Mouse (Mus musculus) G1E (cell line): ENCODE data around the gene Epb41l3. TPM values are rescaled to one million over a fixed set of nuclear protein-coding genes. Genes with fewer than 3 reads are reported as not detected.

Experiments
- ATAC-seq: 2 replicates; pipeline ENCODE4 v1.8.0; 2016; ENCODE audit warnings: mild to moderate bottlenecking; ENCODE audit not compliant: insufficient number of reproducible peaks, poor library complexity, low FRiP score, severe bottlenecking; ENCODE audit errors: extremely low read depth
- DNase-seq: peaks from one replicate; pipeline ENCODE4 v3.0.0; 2012; ENCODE audit warnings: low spot score
- H3K27me3 ChIP-seq: 2 replicates; pipeline ENCODE4 v1.6.1; 2012; ENCODE audit warnings: mild to moderate bottlenecking, low read length, inconsistent platforms; ENCODE audit not compliant: insufficient read depth
- H3K36me3 ChIP-seq: replicated peaks from 2 replicates; pipeline ENCODE3; 2012; ENCODE audit warnings: mild to moderate bottlenecking, inconsistent platforms
- H3K4me1 ChIP-seq: 2 replicates; pipeline ENCODE4 v1.6.1; 2012; ENCODE audit warnings: low read depth, low read length, inconsistent platforms, mixed read lengths; ENCODE audit not compliant: insufficient read depth
- H3K4me3 ChIP-seq: 2 replicates; pipeline ENCODE4 v1.5.1; 2012; ENCODE audit warnings: low read depth, mild to moderate bottlenecking, inconsistent platforms, low read length, moderate library complexity, mixed read lengths
- H3K9me3 ChIP-seq: replicated peaks from 2 replicates; pipeline ENCODE4 v1.6.1; 2012; ENCODE audit warnings: inconsistent platforms
- CTCF ChIP-seq: IDR thresholded peaks from 2 replicates; pipeline ENCODE4 v1.5.1; 2012; ENCODE audit warnings: low read depth, low read length, inconsistent platforms, mixed read lengths
- GATA1 ChIP-seq: IDR thresholded peaks from 2 replicates; pipeline ENCODE4 v1.6.1; 2012; ENCODE audit warnings: borderline replicate concordance, low read length, inconsistent platforms, mixed read lengths
- GATA2 ChIP-seq: IDR thresholded peaks from 2 replicates; pipeline ENCODE4 v1.6.1; 2012; ENCODE audit warnings: low read depth, low read length, inconsistent platforms, borderline replicate concordance
- POLR2AphosphoS5 ChIP-seq: IDR thresholded peaks from 2 replicates; pipeline ENCODE4 v1.6.1; 2012; ENCODE audit warnings: low read depth, low read length, inconsistent platforms; ENCODE audit not compliant: insufficient replicate concordance
- TAL1 ChIP-seq: conservative IDR thresholded peaks from 2 replicates; pipeline ENCODE4 v1.6.1; 2012; ENCODE audit warnings: low read depth, low read length, inconsistent platforms, mixed read lengths
- polyA plus RNA-seq: library from polyadenylated mRNA; stranded (reverse); fragments of >175 nt; gene quantifications from 2 replicates; pipeline ENCODE4 v1.2.3, GENCODE M21; 2012
- total RNA-seq, 2 experiments: library from RNA; stranded (forward) in 1 of 2; stranded (reverse) in 1 of 2; fragments of 200-1000 nt in 1 of 2; fragments of >200 nt in 1 of 2; fragmentation: Nextera tagmentation in 1 of 2; gene quantifications; 2 replicates each; pipeline ENCODE4 v1.2.3; 2014 to 2017

Epb41l3 gene
- total and polyA plus RNA-seq, 3 experiments: 0.16 TPM; not detected in 2

GRCm38 (mm10) chr17:69238810-69239373 lies 163.4 kb downstream of the Epb41l3 start:
- TF ChIP-seq TAL1 (no peak), GATA1 (no peak), GATA2 (no peak), POLR2AphosphoS5 (no peak)
- peaks cover 53% of the 10 kb centered on the region for H3K9me3 ChIP-seq
- H3K4me3 ChIP-seq: no peak overlapping the region
- H3K36me3 ChIP-seq: no peaks in the 10 kb centered on the region
- no peaks in the 10 kb centered on the region for H3K27me3 ChIP-seq
- ATAC-seq (no peak), DNase-seq (no peak)
- no peaks in the 10 kb centered on the region for H3K4me1 ChIP-seq

GRCm38 (mm10) chr17:69239423-69239822 lies 163.9 kb downstream of the Epb41l3 start:
- Histone ChIP-seq H3K36me3 (no peaks in the 10 kb centered on the region), H3K4me3 (no peak overlapping the region), H3K9me3 (peaks cover 57% of the 10 kb centered on the region), H3K4me1 (no peaks in the 10 kb centered on the region), H3K27me3 (no peaks in the 10 kb centered on the region)
- no peak for TF ChIP-seq CTCF
- no peak for TF ChIP-seq GATA2
- TF ChIP-seq GATA1: no peak
- no peak for TF ChIP-seq POLR2AphosphoS5
- TF ChIP-seq TAL1: no peak
- ATAC-seq (no peak), DNase-seq (no peak)

GRCm38 (mm10) chr17:69255834-69256233 lies 180.4 kb downstream of the Epb41l3 start:
- ATAC-seq: no peak
- H3K4me3 ChIP-seq: no peak overlapping the region

GRCm38 (mm10) chr17:69256441-69256840 lies 181.0 kb downstream of the Epb41l3 start:
- no peak for DNase-seq
- Histone ChIP-seq H3K4me3 (no peak overlapping the region), H3K36me3 (no peaks in the 10 kb centered on the region), H3K4me1 (no peaks in the 10 kb centered on the region), H3K9me3 (peaks cover 61% of the 10 kb centered on the region), H3K27me3 (no peaks in the 10 kb centered on the region)
- ATAC-seq: no peak
- TF ChIP-seq GATA2 (no peak), GATA1 (no peak), POLR2AphosphoS5 (no peak), CTCF (no peak), TAL1 (no peak)

More at GRCm38 (mm10) chr17:69255834-69256233, 180.4 kb downstream of the Epb41l3 start:
- Histone ChIP-seq H3K4me1 (no peaks in the 10 kb centered on the region), H3K9me3 (peaks cover 63% of the 10 kb centered on the region), H3K27me3 (no peaks in the 10 kb centered on the region), H3K36me3 (no peaks in the 10 kb centered on the region)
- TF ChIP-seq CTCF (no peak), GATA1 (no peak), TAL1 (no peak), POLR2AphosphoS5 (no peak), GATA2 (no peak)
- no peak for DNase-seq

GRCm38 (mm10) chr17:69263810-69264565 lies 188.5 kb downstream of the Epb41l3 start:
- H3K4me1 ChIP-seq: no peaks in the 10 kb centered on the region
- H3K27me3 ChIP-seq: no peaks in the 10 kb centered on the region
- H3K4me3 ChIP-seq: no peak overlapping the region
- ATAC-seq (no peak), DNase-seq (no peak)
- H3K9me3 ChIP-seq: peaks cover 62% of the 10 kb centered on the region
- TF ChIP-seq GATA2: no peak
- no peak for TF ChIP-seq TAL1
- no peak for TF ChIP-seq CTCF
- no peak for TF ChIP-seq GATA1
- TF ChIP-seq POLR2AphosphoS5: no peak
- no peaks in the 10 kb centered on the region for H3K36me3 ChIP-seq

- TF ChIP-seq GATA2 (no peak), TAL1 (no peak), POLR2AphosphoS5 (no peak), CTCF (no peak), GATA1 (no peak)
- peak; percentile 24; the same call in 1 of the 2 replicates for ATAC-seq
Observed at GRCm38 (mm10) chr17:69265171-69265570, 189.7 kb downstream of the Epb41l3 start.

More at GRCm38 (mm10) chr17:69265171-69265570, 189.7 kb downstream of the Epb41l3 start:
- Histone ChIP-seq H3K36me3 (no peaks in the 10 kb centered on the region), H3K4me3 (no peak overlapping the region), H3K4me1 (no peaks in the 10 kb centered on the region), H3K9me3 (peaks cover 58% of the 10 kb centered on the region), H3K27me3 (no peaks in the 10 kb centered on the region)
- no peak for DNase-seq
